In the genomic region with DNA sequence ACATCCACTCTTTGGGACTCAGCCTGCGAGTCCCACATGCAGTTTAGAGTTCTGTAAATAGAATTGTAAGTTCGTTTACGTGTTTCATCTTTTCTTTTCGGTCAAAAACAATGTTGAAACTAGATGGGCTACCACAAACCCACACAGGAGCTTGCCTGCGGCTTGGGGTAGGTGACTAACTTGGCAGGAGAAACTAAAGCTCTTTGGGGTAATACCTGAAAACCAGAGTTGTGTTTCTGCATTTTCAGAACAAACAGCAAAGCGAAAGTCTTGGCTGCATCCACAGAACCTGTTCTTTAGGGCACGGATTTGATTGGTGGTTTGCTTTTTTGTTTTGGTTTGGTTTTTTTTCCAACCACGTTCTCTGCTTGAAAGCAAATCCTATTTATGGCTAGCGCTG, we compare ENCODE assay signal across 8 mouse cellular contexts.
A peak's percentile ranks its signal among the peaks of the same experiment; 100 is the strongest.
DNase-seq lines count a peak whose midpoint lies in the region; ATAC-seq and TF ChIP-seq lines count a peak whose summit lies in the region.

No protein-coding gene starts in this region.

- peak overlapping the region; percentile 92 for H3K4me2 ChIP-seq in intestine, embryonic 14.5 days (ENCODE audit: low read length)
- no peak overlapping the region for H3K4me2 ChIP-seq in intestine, embryonic 16.5 days (ENCODE audit: low read depth, low read length)
- H3K4me2 ChIP-seq in midbrain, embryonic 16.5 days (ENCODE audit: low read length): peak overlapping the region; percentile 98

- no peak for DNase-seq in intestine, embryonic 14.5 days (ENCODE audit: low spot score)
- peak; percentile 1 for DNase-seq in induced T-regulatory cell, adult 2 months (ENCODE audit: low read depth)
- DNase-seq in ovary, postnatal 10 days (ENCODE audit: low spot score): no peak
- DNase-seq in Muller cell, postnatal 12 days (ENCODE audit: inconsistent ontology term): no peak
- no peak for DNase-seq in cerebellum, postnatal 14 days

- no peak overlapping the region for H3K9ac ChIP-seq in intestine, embryonic 14.5 days (ENCODE audit: low read length)
- no peak overlapping the region for H3K9ac ChIP-seq in intestine, embryonic 16.5 days (ENCODE audit: low read depth, low read length)
- H3K9ac ChIP-seq in midbrain, embryonic 16.5 days (ENCODE audit: low read depth, low read length): no peak overlapping the region

- 34% methylated on average over 9 of the region's 9 CpGs for WGBS in intestine, embryonic 14.5 days
- WGBS in intestine, embryonic 16.5 days: 47% methylated on average over 9 of the region's 9 CpGs
- 18% methylated on average over 9 of the region's 9 CpGs for WGBS in midbrain, embryonic 16.5 days

- peaks cover 18% of the 10 kb centered on the region for H3K4me1 ChIP-seq in intestine, embryonic 14.5 days (replicated peaks; ENCODE audit: control insufficient read depth, insufficient read depth, low read length)
- H3K4me1 ChIP-seq in intestine, embryonic 16.5 days (ENCODE audit: control insufficient read depth, insufficient read depth, low read length): peaks cover 8% of the 10 kb centered on the region
- H3K4me1 ChIP-seq in embryonic fibroblast, embryonic 13.5 days (ENCODE audit: control insufficient read depth, insufficient read depth, low read length): no peaks in the 10 kb centered on the region
- H3K4me1 ChIP-seq in midbrain, embryonic 16.5 days (ENCODE audit: control insufficient read depth, insufficient read depth, low read length): peaks cover 17% of the 10 kb centered on the region

- peaks cover 24% of the 10 kb centered on the region; the same call in 1 of the 2 replicates for H3K27me3 ChIP-seq in intestine, embryonic 14.5 days (replicated peaks; ENCODE audit: control insufficient read depth, insufficient read depth, low read length)
- H3K27me3 ChIP-seq in intestine, embryonic 16.5 days (replicated peaks; ENCODE audit: control insufficient read depth, insufficient read depth, low read length): 0 out of 2 replicates have a peak, but pooled peaks cover 2% of the 10 kb centered on the region
- H3K27me3 ChIP-seq in midbrain, embryonic 16.5 days (ENCODE audit: control insufficient read depth, insufficient read depth, low read depth, low read length): peaks cover 7% of the 10 kb centered on the region

- no peak overlapping the region for H3K27ac ChIP-seq in intestine, embryonic 14.5 days (ENCODE audit: low read depth)
- H3K27ac ChIP-seq in intestine, embryonic 16.5 days (ENCODE audit: low read length): no peak overlapping the region
- H3K27ac ChIP-seq in embryonic fibroblast, embryonic 13.5 days (ENCODE audit: insufficient read depth, low read length): no peak overlapping the region
- no peak overlapping the region for H3K27ac ChIP-seq in midbrain, embryonic 16.5 days (ENCODE audit: low read length)

- TF ChIP-seq CTCF in embryonic fibroblast, embryonic 13.5 days (IDR thresholded peaks at IDR 0.05; ENCODE audit: borderline replicate concordance, insufficient read depth, low read length): no peak

- H3K36me3 ChIP-seq in intestine, embryonic 14.5 days (ENCODE audit: control insufficient read depth, insufficient read depth, low read length): no peaks in the 10 kb centered on the region
- H3K36me3 ChIP-seq in intestine, embryonic 16.5 days (ENCODE audit: control insufficient read depth, insufficient read depth, low read length): no peaks in the 10 kb centered on the region
- no peaks in the 10 kb centered on the region for H3K36me3 ChIP-seq in midbrain, embryonic 16.5 days (ENCODE audit: control insufficient read depth, insufficient read depth, low read length)

- no peak for ATAC-seq in intestine, embryonic 14.5 days (replicated peaks; ENCODE audit: low FRiP score, low TSS enrichment, low read depth)
- ATAC-seq in intestine, embryonic 16.5 days: no peak
- ATAC-seq in midbrain, embryonic 16.5 days: no peak

- TF ChIP-seq POLR2A in embryonic fibroblast, embryonic 13.5 days (IDR thresholded peaks at IDR 0.05; ENCODE audit: low read depth, low read length): no peak

- H3K4me3 ChIP-seq in intestine, embryonic 14.5 days (ENCODE audit: low read depth, low read length): peak overlapping the region; percentile 45; the same call in 1 of the 2 replicates
- no peak overlapping the region for H3K4me3 ChIP-seq in intestine, embryonic 16.5 days (ENCODE audit: low read length)
- peak overlapping the region; percentile 13; the same call in 1 of the 2 replicates for H3K4me3 ChIP-seq in embryonic fibroblast, embryonic 13.5 days (ENCODE audit: insufficient read depth, low read length)
- no peak overlapping the region for H3K4me3 ChIP-seq in midbrain, embryonic 16.5 days (ENCODE audit: low read depth, low read length)

- H3K9me3 ChIP-seq in intestine, embryonic 14.5 days (ENCODE audit: control insufficient read depth, low read length): no peaks in the 10 kb centered on the region
- no peaks in the 10 kb centered on the region for H3K9me3 ChIP-seq in intestine, embryonic 16.5 days (ENCODE audit: control insufficient read depth, low read length)
- no peaks in the 10 kb centered on the region for H3K9me3 ChIP-seq in midbrain, embryonic 16.5 days (replicated peaks; ENCODE audit: control insufficient read depth, low read length, poor library complexity, severe bottlenecking)

Comparison
In these comparisons a context has a peak if more than half of its experiments do, and no peak if none do; other contexts are left out.
1. H3K4me3 ChIP-seq: peak in intestine, embryonic 14.5 days (single experiment) and embryonic fibroblast, embryonic 13.5 days (single experiment); none in intestine, embryonic 16.5 days (single experiment) and midbrain, embryonic 16.5 days (single experiment).